Mouse (Mus musculus) midbrain, embryonic 11.5 days (tissue): ENCODE results near the gene Icam4. TPM values are rescaled to one million over a fixed set of nuclear protein-coding genes. Genes with fewer than 3 reads are reported as not detected.
"Not testable (repeated sequence)": the region's sequence is repeated elsewhere in the genome, so short reads cannot be mapped to it uniquely, and the experiment has no call there.

Source experiments
- ATAC-seq: fragments of 200-750 bp; cut with Nextera tagmentation; 2 replicates; pipeline ENCODE4 v1.8.0; 2017; ENCODE audit warnings: moderate TSS enrichment, moderate library complexity; ENCODE audit not compliant: low FRiP score
- DNase-seq: peaks from one replicate; pipeline ENCODE4 v3.0.0; 2015; ENCODE audit warnings: low spot score; ENCODE audit errors: missing footprints
- H3K27ac ChIP-seq: fragments of 300-500 bp; sonication (generic); 2 replicates; pipeline ENCODE4 v1.5.1; 2014; ENCODE audit warnings: low read depth, low read length
- H3K27me3 ChIP-seq: fragments of 300-500 bp; sonication (generic); 2 replicates; pipeline ENCODE4 v1.6.1; 2014; ENCODE audit warnings: mild to moderate bottlenecking, low read length, moderate library complexity, mixed read lengths; ENCODE audit not compliant: control insufficient read depth, insufficient read depth
- H3K36me3 ChIP-seq: fragments of 300-500 bp; sonication (generic); 2 replicates; pipeline ENCODE4 v1.6.1; 2014; ENCODE audit warnings: mild to moderate bottlenecking, low read length, moderate library complexity, mixed read lengths; ENCODE audit not compliant: control insufficient read depth, insufficient read depth
- H3K4me1 ChIP-seq: fragments of 300-500 bp; sonication (generic); 2 replicates; pipeline ENCODE4 v1.6.1; 2014; ENCODE audit warnings: low read length; ENCODE audit not compliant: control insufficient read depth, insufficient read depth
- H3K4me2 ChIP-seq: fragments of 300-500 bp; sonication (generic); 2 replicates; pipeline ENCODE4 v1.6.1; 2014; ENCODE audit warnings: mild to moderate bottlenecking, moderate library complexity
- H3K4me3 ChIP-seq: fragments of 300-500 bp; sonication (generic); 2 replicates; pipeline ENCODE4 v1.5.1; 2014; ENCODE audit warnings: low read depth, low read length
- H3K9ac ChIP-seq: fragments of 300-500 bp; sonication (generic); 2 replicates; pipeline ENCODE4 v1.6.1; 2014; ENCODE audit warnings: low read length
- H3K9me3 ChIP-seq: fragments of 300-500 bp; sonication (generic); 2 replicates; pipeline ENCODE4 v1.6.1; 2016; ENCODE audit warnings: low read length; ENCODE audit not compliant: control insufficient read depth
- WGBS: fragments of 180-500 bp; shearing (Covaris S2); extraction: QIAGEN DNeasy Blood & Tissue Kit; methylation state at CpG from one replicate; pipeline ENCODE4 v1.1.7; 2014; 5-methylcytosine and 5-hydroxymethylcytosine counted together
- polyA plus RNA-seq: library from polyadenylated mRNA; unstranded; fragments of >200 nt; fragmentation: Nextera tagmentation; extraction: Ambion mirVana; gene quantifications from 2 replicates; pipeline ENCODE4 v1.2.1, GENCODE M21; 2014

Icam4 gene
- polyA plus RNA-seq, 1 experiment from 2014 or later = 5.4 TPM

DNA sequence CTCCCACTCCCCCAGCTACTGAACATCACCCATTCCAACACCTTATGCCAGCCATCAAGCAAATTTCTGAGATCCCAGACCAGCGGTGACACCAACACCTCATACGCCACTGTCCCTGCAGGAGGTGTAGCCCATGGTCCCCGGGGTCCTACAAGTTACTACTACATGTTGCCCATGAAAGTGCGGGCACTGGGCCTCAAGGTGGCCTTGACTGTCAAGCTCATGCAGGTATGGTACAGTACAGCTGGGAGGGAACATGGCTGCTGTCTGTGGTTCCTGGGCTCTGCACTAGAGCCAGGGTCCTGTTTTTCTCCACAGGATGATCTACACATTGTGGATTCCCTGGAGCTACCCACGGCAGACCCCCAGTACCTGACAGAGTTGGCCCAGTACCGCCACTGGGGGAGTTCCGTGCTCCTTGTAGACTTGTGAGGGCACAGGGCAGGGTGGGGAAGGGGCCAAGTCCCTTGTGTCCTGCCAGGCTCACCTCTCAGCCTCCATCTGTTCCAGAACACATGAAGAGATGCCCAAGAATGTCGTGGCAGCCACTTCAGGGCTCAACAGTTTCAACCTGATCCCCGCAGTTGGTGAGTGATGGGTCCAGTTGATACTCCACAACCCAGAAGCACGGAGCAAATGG lies 21.7 kb upstream of the Icam4 start:
- Histone ChIP-seq H3K4me2 (no peak overlapping the region), H3K27ac (no peak overlapping the region), H3K9ac (no peak overlapping the region), H3K4me1 (no peaks in the 10 kb centered on the region), H3K27me3 (no peaks in the 10 kb centered on the region), H3K9me3 (no peaks in the 10 kb centered on the region), H3K4me3 (no peak overlapping the region), H3K36me3 (peaks cover 4% of the 10 kb centered on the region; the same call in 1 of the 2 replicates)
- no peak for DNase-seq
- no peak for ATAC-seq
- WGBS = 97% methylated on average over 10 of the region's 10 CpGs

DNA sequence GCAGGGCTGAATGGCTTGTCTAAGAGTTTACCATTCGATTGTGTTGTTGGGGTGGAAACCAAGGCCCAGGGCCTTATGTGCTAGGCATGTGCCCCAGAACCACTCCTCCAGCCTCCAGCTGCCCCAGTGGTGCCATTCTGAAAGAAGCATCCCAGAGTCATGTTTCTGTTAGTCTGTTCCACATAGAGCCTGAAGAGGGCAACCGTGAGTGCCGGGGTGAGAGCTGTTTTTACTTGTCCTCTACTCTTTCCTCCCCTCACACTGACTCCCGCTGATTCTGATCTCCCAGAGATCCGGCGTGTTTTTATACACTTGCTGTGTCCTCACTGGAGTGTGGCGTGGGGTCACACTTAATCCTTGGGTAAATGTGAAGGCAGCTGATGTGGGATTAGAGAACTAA lies 21.2 kb upstream of the Icam4 start:
- Histone ChIP-seq H3K4me1 (no peaks in the 10 kb centered on the region), H3K9ac (no peak overlapping the region), H3K36me3 (peaks cover 4% of the 10 kb centered on the region; the same call in 1 of the 2 replicates), H3K4me3 (no peak overlapping the region), H3K27me3 (no peaks in the 10 kb centered on the region), H3K4me2 (no peak overlapping the region), H3K27ac (no peak overlapping the region), H3K9me3 (no peaks in the 10 kb centered on the region)
- 75% methylated on average over 7 of the region's 7 CpGs for WGBS
- DNase-seq = no peak
- no peak for ATAC-seq

- no peaks in the 10 kb centered on the region for H3K9me3 ChIP-seq
- 69% methylated on average over 2 of the region's 2 CpGs for WGBS
- peaks cover 4% of the 10 kb centered on the region; the same call in 1 of the 2 replicates for H3K36me3 ChIP-seq
- no peaks in the 10 kb centered on the region for H3K4me1 ChIP-seq
- no peak overlapping the region for H3K9ac ChIP-seq
- H3K27me3 ChIP-seq = peaks cover 12% of the 10 kb centered on the region
- ATAC-seq (no peak), DNase-seq (no peak)
- no peak overlapping the region for H3K4me2 ChIP-seq
- no peak overlapping the region for H3K27ac ChIP-seq
- no peak overlapping the region for H3K4me3 ChIP-seq
These were observed 18.8 kb upstream of the Icam4 start for GRCm38 (mm10) chr9:21010362-21010761.

- not testable (repeated sequence) for ATAC-seq, H3K4me1 ChIP-seq, H3K9ac ChIP-seq, H3K4me2 ChIP-seq, H3K27ac ChIP-seq, DNase-seq, H3K9me3 ChIP-seq, H3K4me3 ChIP-seq, H3K36me3 ChIP-seq
- WGBS = 74% methylated on average over 9 of the region's 9 CpGs
- peaks cover 19% of the 10 kb centered on the region for H3K27me3 ChIP-seq
These were observed 18.1 kb upstream of the Icam4 start for GRCm38 (mm10) chr9:21010939-21011541.

GRCm38 (mm10) chr9:21011846-21012312 lies 17.3 kb upstream of the Icam4 start:
- Histone ChIP-seq H3K27ac (no peak overlapping the region), H3K4me3 (no peak overlapping the region), H3K9me3 (no peaks in the 10 kb centered on the region), H3K27me3 (peaks cover 27% of the 10 kb centered on the region), H3K9ac (no peak overlapping the region), H3K4me1 (no peaks in the 10 kb centered on the region; the same call in 1 of the 2 replicates), H3K36me3 (peaks cover 4% of the 10 kb centered on the region; the same call in 1 of the 2 replicates), H3K4me2 (no peak overlapping the region)
- DNase-seq = no peak
- 65% methylated on average over 5 of the region's 5 CpGs for WGBS
- ATAC-seq = no peak

GRCm38 (mm10) chr9:21012368-21012767 lies 16.8 kb upstream of the Icam4 start:
- no peak overlapping the region for H3K27ac ChIP-seq
- ATAC-seq (no peak), DNase-seq (no peak)
- no peak overlapping the region for H3K4me3 ChIP-seq
- 50% methylated on average over 1 of the region's 1 CpGs for WGBS
- H3K9ac ChIP-seq = no peak overlapping the region
- no peaks in the 10 kb centered on the region; the same call in 1 of the 2 replicates for H3K4me1 ChIP-seq
- peaks cover 32% of the 10 kb centered on the region for H3K27me3 ChIP-seq
- H3K4me2 ChIP-seq = no peak overlapping the region
- H3K36me3 ChIP-seq = peaks cover 2% of the 10 kb centered on the region; the same call in 1 of the 2 replicates
- H3K9me3 ChIP-seq = no peaks in the 10 kb centered on the region

DNA sequence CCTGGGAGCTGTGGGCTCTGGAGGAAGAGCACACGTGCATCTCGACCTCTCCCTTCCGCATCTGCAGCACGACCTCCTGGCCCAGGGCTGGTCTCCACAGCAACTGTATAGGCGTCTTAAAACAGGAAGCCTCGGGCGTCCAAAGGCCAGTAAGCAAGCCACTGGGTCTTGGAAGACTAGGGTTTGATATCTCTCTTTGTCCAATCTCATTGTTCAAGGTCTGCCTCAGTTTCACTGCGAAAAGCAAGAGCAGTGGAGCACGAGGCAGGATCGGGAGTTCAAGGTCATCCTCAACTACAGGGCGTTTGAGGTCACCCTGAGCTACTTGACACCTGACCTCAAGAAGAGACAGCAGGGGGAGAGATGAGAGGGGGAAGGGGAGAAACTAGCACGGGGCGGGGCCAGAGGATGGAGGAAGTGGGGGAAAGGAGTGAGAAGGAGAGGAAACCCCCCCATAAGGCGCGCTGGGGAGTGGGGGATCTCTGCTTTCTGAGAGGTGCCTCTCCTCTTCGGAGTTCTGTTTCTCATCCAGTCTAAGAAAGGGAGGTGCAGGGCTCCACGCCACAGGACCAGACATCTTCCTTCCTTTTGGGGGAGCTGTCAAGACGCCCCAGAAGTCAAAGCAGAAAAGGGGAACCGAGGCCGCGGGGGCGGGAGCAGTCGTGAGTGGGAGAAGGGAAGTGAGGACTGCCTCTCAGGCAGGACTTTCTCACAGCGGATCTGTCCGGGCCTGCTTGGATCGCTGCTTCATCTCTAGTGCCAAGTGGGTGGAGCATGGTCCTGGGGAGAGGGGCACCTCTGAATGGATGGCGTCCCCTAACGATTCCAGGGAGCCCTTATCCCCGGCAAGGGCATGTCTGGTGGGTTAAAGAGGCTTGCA lies 14.2 kb upstream of the Icam4 start:
- no peaks in the 10 kb centered on the region for H3K36me3 ChIP-seq
- peak overlapping the region; percentile 30 for H3K4me2 ChIP-seq
- peak overlapping the region; percentile 17; the same call in 1 of the 2 replicates for H3K4me3 ChIP-seq
- H3K9me3 ChIP-seq = no peaks in the 10 kb centered on the region
- WGBS = 3% methylated on average over 28 of the region's 29 CpGs
- H3K27ac ChIP-seq = no peak overlapping the region
- H3K27me3 ChIP-seq = peaks cover 35% of the 10 kb centered on the region
- ATAC-seq (no peak), DNase-seq (no peak)
- no peaks in the 10 kb centered on the region; the same call in 1 of the 2 replicates for H3K4me1 ChIP-seq
- H3K9ac ChIP-seq = no peak overlapping the region

DNA sequence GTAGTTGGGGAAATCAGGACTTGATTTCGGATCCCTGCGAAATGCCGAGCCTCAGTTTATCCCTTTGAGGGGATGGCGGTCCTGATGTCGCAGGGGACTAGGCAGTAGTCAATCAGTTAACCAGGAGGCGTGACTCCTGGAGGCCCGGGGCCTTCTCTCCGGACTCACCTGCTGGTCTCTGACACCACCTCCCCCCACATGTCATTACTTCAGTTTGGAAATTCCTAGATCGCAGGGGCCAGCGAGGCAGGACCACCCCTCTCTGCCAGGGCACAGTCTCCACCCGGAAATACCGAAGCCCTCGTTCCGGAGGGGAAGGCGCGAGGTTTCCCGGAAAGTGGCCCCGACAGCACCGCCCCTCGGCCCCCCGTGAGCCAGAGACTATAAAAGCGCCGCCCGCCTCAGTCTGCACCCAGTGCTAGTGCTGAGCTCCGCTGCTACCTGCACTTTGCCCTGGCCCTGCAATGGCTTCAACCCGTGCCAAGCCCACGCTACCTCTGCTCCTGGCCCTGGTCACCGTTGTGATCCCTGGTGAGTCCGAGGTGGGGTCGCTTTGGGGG lies 13.5 kb upstream of the Icam4 start, which contains the start of gene Icam1:
Icam1 (plus strand) TSS at position 415 of the 560 bp plus-strand sequence.
- no peak for ATAC-seq
- WGBS = under 1% methylated on average over 30 of the region's 30 CpGs
- H3K4me1 ChIP-seq = no peaks in the 10 kb centered on the region; the same call in 1 of the 2 replicates
- peak within 1 kb of the TSS; percentile 27; the same call in 1 of the 2 replicates for H3K9ac ChIP-seq
- peak within 1 kb of the TSS; percentile 30 for H3K4me2 ChIP-seq
- no peaks in the 10 kb centered on the region for H3K9me3 ChIP-seq
- no peak within 1 kb of the TSS for H3K27ac ChIP-seq
- H3K36me3 ChIP-seq = no peaks in the 10 kb centered on the region
- DNase-seq = peak; percentile 91
- H3K4me3 ChIP-seq = peak within 1 kb of the TSS; percentile 17
- H3K27me3 ChIP-seq = peaks cover 35% of the 10 kb centered on the region
